Mouse (Mus musculus): Measurements from ENCODE around the gene Sugp2. TPM values are rescaled to one million over a fixed set of nuclear protein-coding genes. Genes with fewer than 3 reads are reported as not detected.

The Sugp2 gene
- polyA plus RNA-seq, 1 experiment from 2014 or later = 12.3 TPM

GRCm38 (mm10) chr8:70313399-70313798 is 79.4 kb downstream of the Sugp2 start:
- Histone ChIP-seq H3K27ac (ENCODE audit: low read length) (no peak overlapping the region), H3K4me3 (ENCODE audit: low read depth, low read length) (no peak overlapping the region), H3K4me1 (ENCODE audit: insufficient read depth, low read depth, low read length) (0 out of 2 replicates have a peak, but pooled peaks cover 4% of the 10 kb centered on the region), H3K4me2 (replicated peaks; ENCODE audit: low read depth, low read length) (no peak overlapping the region), H3K9me3 (ENCODE audit: low read length) (no peaks in the 10 kb centered on the region), H3K9ac (replicated peaks; ENCODE audit: low read depth) (no peak overlapping the region), H3K27me3 (replicated peaks; ENCODE audit: insufficient read depth, low read length) (no peaks in the 10 kb centered on the region), H3K36me3 (ENCODE audit: insufficient read depth, low read length) (peaks cover 25% of the 10 kb centered on the region)
- TF ChIP-seq CTCF (IDR thresholded peaks at IDR 0.05) (no peak), EP300 (IDR thresholded peaks at IDR 0.05) (no peak)
- ATAC-seq (no peak), DNase-seq (ENCODE audit: low spot score) (no peak)
- WGBS = 63% methylated on average over 2 of the region's 2 CpGs

- no peaks in the 10 kb centered on the region for H3K27me3 ChIP-seq (replicated peaks; ENCODE audit: insufficient read depth, low read length)
- DNase-seq (ENCODE audit: low spot score) = peak; percentile 71
- TF ChIP-seq EP300 (IDR thresholded peaks at IDR 0.05) (no peak), CTCF (IDR thresholded peaks at IDR 0.05) (no peak)
- 2% methylated on average over 52 of the region's 66 CpGs for whole genome bisulfite sequencing
- H3K4me2 ChIP-seq (replicated peaks; ENCODE audit: low read depth, low read length) = peak within 1 kb of the TSS; percentile 79
- H3K4me3 ChIP-seq (ENCODE audit: low read depth, low read length) = peak within 1 kb of the TSS; percentile 50
- 0 out of 2 replicates have a peak, but pooled peaks cover 4% of the 10 kb centered on the region for H3K4me1 ChIP-seq (ENCODE audit: insufficient read depth, low read depth, low read length)
- peak; percentile 78 for ATAC-seq
- H3K9ac ChIP-seq (replicated peaks; ENCODE audit: low read depth) = no peak within 1 kb of the TSS
- no peaks in the 10 kb centered on the region for H3K9me3 ChIP-seq (ENCODE audit: low read length)
- H3K36me3 ChIP-seq (ENCODE audit: insufficient read depth, low read length) = peaks cover 14% of the 10 kb centered on the region
- no peak within 1 kb of the TSS for H3K27ac ChIP-seq (ENCODE audit: low read length)
Measured at GRCm38 (mm10) chr8:70315624-70316510, 81.8 kb downstream of the Sugp2 start, which contains the start of gene Cers1. Gene Cers1 (plus strand): TSS chr8:70315775.

DNA sequence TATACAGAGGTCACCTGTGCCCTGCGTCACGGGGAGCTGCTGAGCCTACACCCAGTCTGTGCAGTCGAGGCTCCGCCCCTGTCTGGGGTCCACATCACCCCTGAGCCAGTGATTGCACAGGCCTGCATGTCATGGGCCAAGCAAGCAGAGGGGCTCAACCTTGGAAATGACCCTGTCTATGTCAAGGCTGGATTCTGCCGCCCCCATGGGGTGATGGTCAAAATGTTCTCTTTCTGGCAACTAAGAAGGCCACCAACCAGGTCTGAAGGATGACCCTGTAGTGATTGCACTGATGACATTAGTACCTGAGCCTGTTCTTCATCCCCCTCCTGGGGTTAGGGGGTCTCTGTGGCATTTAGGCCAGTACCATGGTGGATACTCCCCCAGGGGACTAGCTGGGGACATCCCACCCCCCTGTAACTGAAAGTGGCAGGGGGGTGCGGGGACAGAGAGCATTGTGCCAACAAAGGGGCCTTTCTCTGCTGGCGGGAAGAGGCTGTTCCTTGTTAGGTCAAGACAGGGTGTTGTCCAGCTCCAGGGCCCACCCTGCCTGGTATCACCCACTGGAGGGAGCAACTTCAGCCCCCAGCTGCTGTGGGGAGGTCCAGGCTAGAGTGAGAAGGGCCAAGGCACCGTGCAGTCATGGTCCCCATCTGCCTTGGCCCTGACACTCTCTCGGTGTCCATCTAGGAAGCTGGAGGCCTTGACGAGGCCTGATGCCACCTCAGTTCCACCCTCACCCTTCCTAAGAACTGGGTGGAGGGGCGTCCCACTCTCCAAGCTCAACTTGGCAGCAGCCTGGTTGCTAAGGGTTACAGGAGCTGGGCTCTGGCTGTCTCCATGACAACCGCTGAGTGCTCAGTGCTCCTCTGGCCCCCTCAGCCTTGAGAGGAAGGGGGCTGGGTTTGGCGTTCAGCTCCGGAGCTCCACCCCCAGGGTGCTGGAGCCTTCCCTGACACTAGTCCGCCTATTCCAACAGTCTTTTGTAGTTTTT is 82.8 kb downstream of the Sugp2 start:
- peak; percentile 57 for DNase-seq (ENCODE audit: low spot score)
- Histone ChIP-seq H3K9ac (replicated peaks; ENCODE audit: low read depth) (no peak overlapping the region), H3K4me3 (ENCODE audit: low read depth, low read length) (no peak overlapping the region), H3K36me3 (ENCODE audit: insufficient read depth, low read length) (peaks cover 11% of the 10 kb centered on the region), H3K27me3 (replicated peaks; ENCODE audit: insufficient read depth, low read length) (no peaks in the 10 kb centered on the region), H3K4me2 (replicated peaks; ENCODE audit: low read depth, low read length) (peak overlapping the region; percentile 79; the same call in 1 of the 2 replicates), H3K9me3 (ENCODE audit: low read length) (no peaks in the 10 kb centered on the region), H3K4me1 (ENCODE audit: insufficient read depth, low read depth, low read length) (0 out of 2 replicates have a peak, but pooled peaks cover 4% of the 10 kb centered on the region), H3K27ac (ENCODE audit: low read length) (no peak overlapping the region)
- WGBS = 13% methylated on average over 15 of the region's 15 CpGs
- peak; percentile 49 for ATAC-seq
- peak; percentile 42 for TF ChIP-seq CTCF (IDR thresholded peaks at IDR 0.05)
- TF ChIP-seq EP300 (IDR thresholded peaks at IDR 0.05) = no peak

- WGBS = 83% methylated on average over 5 of the region's 5 CpGs
- Histone ChIP-seq H3K4me1 (ENCODE audit: insufficient read depth, low read depth, low read length) (0 out of 2 replicates have a peak, but pooled peaks cover 4% of the 10 kb centered on the region), H3K27me3 (replicated peaks; ENCODE audit: insufficient read depth, low read length) (no peaks in the 10 kb centered on the region), H3K4me3 (ENCODE audit: low read depth, low read length) (no peak overlapping the region), H3K9me3 (ENCODE audit: low read length) (no peaks in the 10 kb centered on the region), H3K27ac (ENCODE audit: low read length) (no peak overlapping the region), H3K4me2 (replicated peaks; ENCODE audit: low read depth, low read length) (no peak overlapping the region), H3K36me3 (ENCODE audit: insufficient read depth, low read length) (peaks cover 6% of the 10 kb centered on the region), H3K9ac (replicated peaks; ENCODE audit: low read depth) (no peak overlapping the region)
- no peak for ATAC-seq
- no peak for TF ChIP-seq EP300 (IDR thresholded peaks at IDR 0.05)
- no peak for TF ChIP-seq CTCF (IDR thresholded peaks at IDR 0.05)
- DNase-seq (ENCODE audit: low spot score) = no peak
Measured at GRCm38 (mm10) chr8:70317872-70318271, 83.8 kb downstream of the Sugp2 start.

DNA sequence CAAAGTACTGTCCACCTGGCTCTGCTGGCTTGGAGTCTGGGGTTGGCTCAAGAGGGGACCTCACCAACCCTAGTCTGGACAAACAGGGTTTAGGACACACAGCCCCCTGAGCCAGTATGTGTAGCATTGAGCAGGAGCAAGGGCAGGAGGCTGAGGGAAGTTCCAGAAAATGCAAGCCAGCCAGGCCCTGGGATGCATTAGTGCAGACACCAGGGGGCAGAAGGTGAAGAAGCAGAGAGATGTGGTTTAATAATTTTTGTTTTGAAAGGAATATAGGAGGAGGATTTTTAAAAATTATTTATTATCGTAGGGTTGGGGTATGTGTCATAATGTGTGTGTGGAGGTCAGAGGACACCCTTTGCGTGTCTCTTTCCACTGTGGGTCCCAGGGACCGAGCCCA is 89.7 kb downstream of the Sugp2 start:
- DNase-seq (ENCODE audit: low spot score) = no peak
- H3K36me3 ChIP-seq (ENCODE audit: insufficient read depth, low read length) = no peaks in the 10 kb centered on the region
- TF ChIP-seq CTCF (IDR thresholded peaks at IDR 0.05) (no peak), EP300 (IDR thresholded peaks at IDR 0.05) (no peak)
- 96% methylated on average over 3 of the region's 3 CpGs for WGBS
- no peak overlapping the region for H3K4me3 ChIP-seq (ENCODE audit: low read depth, low read length)
- H3K9ac ChIP-seq (replicated peaks; ENCODE audit: low read depth) = no peak overlapping the region
- no peak overlapping the region for H3K4me2 ChIP-seq (replicated peaks; ENCODE audit: low read depth, low read length)
- H3K9me3 ChIP-seq (ENCODE audit: low read length) = no peaks in the 10 kb centered on the region
- ATAC-seq = no peak
- H3K27me3 ChIP-seq (replicated peaks; ENCODE audit: insufficient read depth, low read length) = no peaks in the 10 kb centered on the region
- no peaks in the 10 kb centered on the region for H3K4me1 ChIP-seq (ENCODE audit: insufficient read depth, low read depth, low read length)
- H3K27ac ChIP-seq (ENCODE audit: low read length) = no peak overlapping the region

GRCm38 (mm10) chr8:70327512-70327911 is 93.5 kb downstream of the Sugp2 start:
- Histone ChIP-seq H3K27ac (ENCODE audit: low read length) (no peak overlapping the region), H3K4me3 (ENCODE audit: low read depth, low read length) (no peak overlapping the region), H3K4me1 (ENCODE audit: insufficient read depth, low read depth, low read length) (no peaks in the 10 kb centered on the region), H3K9me3 (ENCODE audit: low read length) (no peaks in the 10 kb centered on the region), H3K9ac (replicated peaks; ENCODE audit: low read depth) (no peak overlapping the region), H3K36me3 (ENCODE audit: insufficient read depth, low read length) (no peaks in the 10 kb centered on the region), H3K27me3 (replicated peaks; ENCODE audit: insufficient read depth, low read length) (no peaks in the 10 kb centered on the region), H3K4me2 (replicated peaks; ENCODE audit: low read depth, low read length) (no peak overlapping the region)
- no peak for TF ChIP-seq EP300 (IDR thresholded peaks at IDR 0.05)
- no peak for TF ChIP-seq CTCF (IDR thresholded peaks at IDR 0.05)
- ATAC-seq = no peak
- 83% methylated on average over 6 of the region's 6 CpGs for WGBS
- DNase-seq (ENCODE audit: low spot score) = no peak
